Mouse (Mus musculus): ENCODE measurements around the gene Ccnd3. TPM values are rescaled to one million over a fixed set of nuclear protein-coding genes. Genes with fewer than 3 reads are reported as not detected.

Gene Ccnd3
- polyA plus RNA-seq, 1 experiment: 417 TPM

DNA sequence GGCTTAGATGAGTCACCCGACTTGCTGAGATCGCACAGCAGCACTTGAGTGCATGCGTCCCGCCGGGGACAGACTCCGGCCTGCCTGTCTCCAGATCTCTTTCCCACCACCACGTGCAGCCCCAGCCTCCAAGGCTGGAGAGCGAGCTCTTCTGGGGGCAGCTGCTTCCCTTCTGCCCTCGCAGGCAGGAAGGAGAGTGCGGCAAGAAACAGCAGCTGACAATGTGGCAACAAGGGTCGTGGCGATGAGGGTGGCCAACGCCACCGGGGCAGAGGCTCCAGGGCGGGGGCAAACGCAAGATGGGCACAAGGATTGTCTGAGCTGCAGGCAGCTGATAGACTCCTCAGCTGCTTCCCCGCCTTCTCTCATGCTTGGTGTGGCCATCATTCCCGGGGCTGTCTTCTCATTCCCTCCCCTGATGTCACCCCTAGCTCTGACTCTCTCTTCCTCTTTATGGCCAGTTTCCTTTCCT is 18.4 kb downstream of the Ccnd3 start:
- TF ChIP-seq POLR2A (IDR thresholded peaks at IDR 0.05; ENCODE audit: borderline replicate concordance, control insufficient read depth, low read depth, low read length) (peak; percentile 58; the same call in 1 of the 2 replicates), CTCF (IDR thresholded peaks at IDR 0.05; ENCODE audit: control insufficient read depth, insufficient read depth, low read length) (no peak)
- Histone ChIP-seq H3K27ac (ENCODE audit: control insufficient read depth, insufficient read depth, low read depth, low read length, poor library complexity) (peak overlapping the region; percentile 95), H3K4me3 (replicated peaks; ENCODE audit: control insufficient read depth, low read depth, low read length) (peak overlapping the region; percentile 46), H3K4me1 (ENCODE audit: control insufficient read depth, insufficient read depth, low read length) (peaks cover 25% of the 10 kb centered on the region)
- 3% methylated on average over 18 of the region's 18 CpGs for WGBS

DNA sequence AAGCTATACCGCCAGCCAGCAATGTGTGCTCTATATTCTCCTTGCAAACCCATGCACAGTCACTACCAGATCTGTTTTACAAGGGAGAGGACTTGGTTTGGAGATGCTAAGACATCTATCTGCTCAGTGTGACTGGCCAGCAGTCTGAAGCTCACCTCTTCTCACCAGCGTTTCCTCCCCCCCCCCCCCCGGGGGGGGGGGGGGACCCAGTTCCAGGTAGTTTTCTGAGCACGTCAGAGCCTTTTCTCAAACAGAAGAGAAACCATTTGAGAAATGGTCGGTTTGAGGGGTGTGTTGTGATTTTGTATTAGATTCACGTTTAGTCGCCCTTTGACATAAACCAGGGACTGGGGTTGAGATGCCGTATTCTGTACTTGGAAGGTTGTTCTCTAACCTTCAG is 19.2 kb downstream of the Ccnd3 start:
- WGBS: 59% methylated on average over 8 of the region's 8 CpGs
- Histone ChIP-seq H3K4me1 (ENCODE audit: control insufficient read depth, insufficient read depth, low read length) (peaks cover 29% of the 10 kb centered on the region), H3K4me3 (replicated peaks; ENCODE audit: control insufficient read depth, low read depth, low read length) (no peak overlapping the region), H3K27ac (ENCODE audit: control insufficient read depth, insufficient read depth, low read depth, low read length, poor library complexity) (peak overlapping the region; percentile 95; the same call in 1 of the 2 replicates)
- TF ChIP-seq CTCF (IDR thresholded peaks at IDR 0.05; ENCODE audit: control insufficient read depth, insufficient read depth, low read length): no peak
- no peak for TF ChIP-seq POLR2A (IDR thresholded peaks at IDR 0.05; ENCODE audit: borderline replicate concordance, control insufficient read depth, low read depth, low read length)

DNA sequence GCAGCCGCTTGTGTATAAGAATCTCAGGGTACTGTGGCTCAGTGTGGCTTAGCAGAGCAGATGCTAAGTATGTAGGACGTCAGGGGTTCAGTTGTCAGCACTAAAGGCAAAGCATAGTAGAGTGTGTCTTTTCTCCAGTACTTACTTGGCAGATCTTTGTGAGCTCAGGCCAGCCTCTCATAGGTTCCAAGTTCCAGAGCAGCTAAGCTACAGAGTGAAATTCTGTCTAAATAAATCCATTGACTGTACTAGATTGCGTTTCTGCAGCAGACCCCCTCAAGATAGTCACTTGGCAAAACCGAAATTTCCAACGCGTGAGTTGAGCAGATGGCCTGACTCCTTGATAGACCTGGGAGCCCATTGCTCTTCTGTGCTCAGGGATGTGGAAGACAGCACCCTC is 20.1 kb downstream of the Ccnd3 start:
- WGBS: 90% methylated on average over 6 of the region's 6 CpGs
- H3K4me1 ChIP-seq (ENCODE audit: control insufficient read depth, insufficient read depth, low read length): peaks cover 29% of the 10 kb centered on the region
- TF ChIP-seq POLR2A (IDR thresholded peaks at IDR 0.05; ENCODE audit: borderline replicate concordance, control insufficient read depth, low read depth, low read length) (no peak), CTCF (IDR thresholded peaks at IDR 0.05; ENCODE audit: control insufficient read depth, insufficient read depth, low read length) (no peak)
- no peak overlapping the region for H3K4me3 ChIP-seq (replicated peaks; ENCODE audit: control insufficient read depth, low read depth, low read length)
- H3K27ac ChIP-seq (ENCODE audit: control insufficient read depth, insufficient read depth, low read depth, low read length, poor library complexity): no peak overlapping the region

DNA sequence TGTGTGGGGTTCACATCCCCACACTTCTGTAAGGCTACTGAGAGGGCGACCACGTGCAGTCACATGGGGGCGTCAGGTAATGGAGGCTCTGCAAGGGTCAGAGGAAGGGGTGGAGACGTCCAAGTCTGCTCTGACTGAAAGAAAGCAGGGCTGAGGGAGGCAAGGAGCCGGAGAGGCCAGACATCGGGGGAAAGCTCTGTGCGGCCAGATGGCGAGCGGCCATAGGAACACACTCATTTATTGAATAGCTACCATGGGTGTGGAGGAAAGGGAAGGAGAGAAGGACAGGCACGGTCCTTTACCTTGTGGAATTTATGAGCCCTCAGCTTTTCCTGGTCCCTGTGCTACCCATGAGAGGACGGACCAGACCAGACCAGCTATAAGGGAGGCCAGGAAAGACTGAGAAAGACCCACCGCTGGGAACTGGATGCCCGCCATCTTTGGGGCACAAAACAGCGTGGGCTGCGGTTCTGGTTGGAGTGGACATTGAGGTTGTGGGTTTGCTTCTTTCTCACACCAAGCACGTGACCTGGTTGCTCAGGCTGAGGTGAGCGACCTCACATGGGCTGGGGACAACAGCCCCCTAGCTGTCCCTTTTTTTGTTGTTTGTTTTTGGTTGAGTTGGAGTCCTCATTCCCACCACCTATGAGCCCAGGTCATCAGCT is 22.1 kb downstream of the Ccnd3 start:
- H3K4me1 ChIP-seq (ENCODE audit: control insufficient read depth, insufficient read depth, low read length): peaks cover 39% of the 10 kb centered on the region
- 60% methylated on average over 17 of the region's 17 CpGs for WGBS
- H3K27ac ChIP-seq (ENCODE audit: control insufficient read depth, insufficient read depth, low read depth, low read length, poor library complexity): no peak overlapping the region; the same call in 1 of the 2 replicates
- no peak overlapping the region for H3K4me3 ChIP-seq (replicated peaks; ENCODE audit: control insufficient read depth, low read depth, low read length)
- no peak for TF ChIP-seq CTCF (IDR thresholded peaks at IDR 0.05; ENCODE audit: control insufficient read depth, insufficient read depth, low read length)
- TF ChIP-seq POLR2A (IDR thresholded peaks at IDR 0.05; ENCODE audit: borderline replicate concordance, control insufficient read depth, low read depth, low read length): no peak

DNA sequence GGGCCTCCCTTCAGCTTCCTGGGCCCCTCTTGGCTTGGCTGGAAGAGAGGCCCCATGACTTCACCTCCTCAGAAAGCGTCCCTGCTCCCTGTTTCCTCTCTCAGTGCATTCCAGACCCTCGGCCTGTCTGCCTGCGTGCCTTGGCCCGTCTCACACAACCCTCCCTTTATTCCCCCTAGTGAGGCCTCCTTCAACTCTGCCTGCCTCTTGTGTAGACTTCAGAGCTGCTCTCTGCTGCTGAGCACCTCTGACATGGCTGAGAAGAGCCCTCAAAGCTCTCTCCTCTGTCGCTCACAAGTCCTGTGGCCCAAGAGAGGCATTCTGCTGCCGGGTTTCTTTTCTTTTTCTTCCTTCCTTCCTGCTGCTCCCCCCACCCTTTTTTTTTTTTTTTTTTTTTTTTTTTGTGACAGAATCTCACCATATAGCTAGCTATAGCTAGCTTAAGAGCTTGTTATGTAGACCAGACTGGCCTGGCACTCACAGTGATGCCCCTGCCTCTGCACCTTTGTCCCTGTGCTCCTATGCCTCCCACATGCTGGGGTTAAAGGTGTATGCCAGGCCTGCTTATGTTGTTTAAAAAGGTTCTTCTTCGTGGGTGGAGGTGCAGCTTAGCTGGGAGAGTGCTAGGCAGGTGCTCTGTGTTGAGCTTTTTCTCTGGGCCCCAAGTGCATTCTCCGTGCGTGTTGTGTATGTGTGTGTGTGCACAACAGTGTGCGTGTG is 22.9 kb downstream of the Ccnd3 start:
- TF ChIP-seq POLR2A (IDR thresholded peaks at IDR 0.05; ENCODE audit: borderline replicate concordance, control insufficient read depth, low read depth, low read length): no peak
- TF ChIP-seq CTCF (IDR thresholded peaks at IDR 0.05; ENCODE audit: control insufficient read depth, insufficient read depth, low read length): no peak

DNA sequence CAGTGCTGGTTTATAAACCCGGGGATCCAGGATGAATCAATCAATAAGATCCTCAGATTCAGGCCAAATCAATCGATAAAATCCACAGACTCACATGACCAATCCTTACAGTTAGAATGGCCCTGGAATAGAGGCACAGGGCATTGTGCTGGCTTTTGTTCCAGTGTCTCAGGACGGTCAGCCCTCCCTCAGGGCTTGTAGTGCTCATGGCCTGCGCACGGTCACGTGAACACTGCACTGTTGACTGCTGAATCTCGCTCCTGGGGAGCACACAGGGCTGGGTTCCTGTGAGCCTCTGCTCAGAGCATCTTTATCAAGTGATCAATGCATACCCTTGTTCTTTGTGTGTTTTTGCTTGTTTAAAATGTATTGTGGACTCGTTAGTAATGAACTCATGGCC is 24.1 kb downstream of the Ccnd3 start:
- WGBS: 86% methylated on average over 8 of the region's 8 CpGs
- TF ChIP-seq POLR2A (IDR thresholded peaks at IDR 0.05; ENCODE audit: borderline replicate concordance, control insufficient read depth, low read depth, low read length) (no peak), CTCF (IDR thresholded peaks at IDR 0.05; ENCODE audit: control insufficient read depth, insufficient read depth, low read length) (no peak)
- H3K27ac ChIP-seq (ENCODE audit: control insufficient read depth, insufficient read depth, low read depth, low read length, poor library complexity): no peak overlapping the region
- peaks cover 24% of the 10 kb centered on the region for H3K4me1 ChIP-seq (ENCODE audit: control insufficient read depth, insufficient read depth, low read length)
- no peak overlapping the region for H3K4me3 ChIP-seq (replicated peaks; ENCODE audit: control insufficient read depth, low read depth, low read length)

More for the DNA sequence above, 22.9 kb downstream of the Ccnd3 start:
- H3K4me3 ChIP-seq (replicated peaks; ENCODE audit: control insufficient read depth, low read depth, low read length): no peak overlapping the region
- 0 out of 2 replicates have a peak overlapping the region, but pooled peaks have one; percentile 3 for H3K27ac ChIP-seq (ENCODE audit: control insufficient read depth, insufficient read depth, low read depth, low read length, poor library complexity)
- H3K4me1 ChIP-seq (ENCODE audit: control insufficient read depth, insufficient read depth, low read length): peaks cover 34% of the 10 kb centered on the region
- 47% methylated on average over 10 of the region's 10 CpGs for WGBS

DNA sequence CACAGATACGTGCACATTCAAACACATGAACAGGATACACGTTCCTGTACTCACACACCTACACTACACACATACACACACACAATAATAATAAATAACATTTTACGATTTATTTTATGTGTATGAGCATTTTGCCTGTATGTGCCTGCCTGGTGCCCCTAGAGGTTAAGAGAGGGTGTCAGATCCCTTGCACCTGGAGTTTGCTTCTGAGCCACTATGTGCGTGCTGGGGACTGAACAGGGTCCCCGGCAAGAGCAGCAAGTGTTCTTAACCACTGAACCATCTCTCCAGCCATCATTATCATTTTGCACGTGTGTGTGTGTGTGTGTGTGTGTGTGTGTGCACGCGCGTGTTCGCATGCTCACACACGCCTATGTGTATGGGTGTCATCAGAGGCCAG is 24.7 kb downstream of the Ccnd3 start:
- Histone ChIP-seq H3K4me1 (ENCODE audit: control insufficient read depth, insufficient read depth, low read length) (peaks cover 23% of the 10 kb centered on the region), H3K27ac (ENCODE audit: control insufficient read depth, insufficient read depth, low read depth, low read length, poor library complexity) (no peak overlapping the region), H3K4me3 (replicated peaks; ENCODE audit: control insufficient read depth, low read depth, low read length) (no peak overlapping the region)
- WGBS: 85% methylated on average over 11 of the region's 11 CpGs
- TF ChIP-seq POLR2A (IDR thresholded peaks at IDR 0.05; ENCODE audit: borderline replicate concordance, control insufficient read depth, low read depth, low read length): no peak
- no peak for TF ChIP-seq CTCF (IDR thresholded peaks at IDR 0.05; ENCODE audit: control insufficient read depth, insufficient read depth, low read length)

DNA sequence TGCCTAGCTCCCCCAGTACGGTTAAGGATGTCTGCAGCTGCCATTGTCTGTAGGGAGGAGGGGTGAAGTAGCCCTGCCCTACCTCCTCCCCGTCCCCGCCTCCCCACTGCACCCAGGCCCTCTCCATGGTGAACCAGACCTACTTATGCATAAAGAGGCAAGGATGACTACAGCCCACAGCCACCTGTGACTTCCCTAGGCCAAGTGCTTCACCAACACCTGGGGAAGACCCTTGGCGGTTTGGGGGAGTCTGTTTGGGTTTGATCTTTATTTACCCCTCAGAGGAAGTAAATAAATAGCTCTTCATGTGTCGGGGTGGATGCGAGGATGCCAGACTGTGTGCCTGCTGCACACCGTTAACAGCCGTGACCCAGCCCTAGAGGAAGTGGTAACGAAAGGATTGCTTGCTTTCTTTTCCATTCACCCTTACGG is 26.6 kb downstream of the Ccnd3 start:
- Histone ChIP-seq H3K27ac (ENCODE audit: control insufficient read depth, insufficient read depth, low read depth, low read length, poor library complexity) (peak overlapping the region; percentile 41), H3K4me1 (ENCODE audit: control insufficient read depth, insufficient read depth, low read length) (peaks cover 24% of the 10 kb centered on the region), H3K4me3 (replicated peaks; ENCODE audit: control insufficient read depth, low read depth, low read length) (peak overlapping the region; percentile 7)
- TF ChIP-seq POLR2A (IDR thresholded peaks at IDR 0.05; ENCODE audit: borderline replicate concordance, control insufficient read depth, low read depth, low read length): no peak
- WGBS: 13% methylated on average over 10 of the region's 10 CpGs

All from bone marrow, adult 2 months (tissue).